Mouse (Mus musculus) midbrain, embryonic 15.5 days (tissue): ENCODE measurements around the gene Vmn1r180. TPM values are rescaled to one million over a fixed set of nuclear protein-coding genes. Genes with fewer than 3 reads are reported as not detected.
"Not testable (repeated sequence)": the region's sequence is repeated elsewhere in the genome, so short reads cannot be mapped to it uniquely, and the experiment has no call there.

Experiments used
- ATAC-seq: fragments of 200-750 bp; cut with Nextera tagmentation; replicated peaks from 2 replicates; pipeline ENCODE4 v1.8.0; 2017; ENCODE audit warnings: moderate TSS enrichment
- H3K27ac ChIP-seq: fragments of 300-500 bp; sonication (generic); 2 replicates; pipeline ENCODE4 v1.5.1; 2015; ENCODE audit warnings: mild to moderate bottlenecking, inconsistent platforms
- H3K27me3 ChIP-seq: fragments of 300-500 bp; sonication (generic); replicated peaks from 2 replicates; pipeline ENCODE4 v1.6.1; 2015; ENCODE audit warnings: inconsistent platforms
- H3K36me3 ChIP-seq: fragments of 300-500 bp; sonication (generic); replicated peaks from 2 replicates; pipeline ENCODE4 v1.6.1; 2015; ENCODE audit warnings: inconsistent platforms
- H3K4me1 ChIP-seq: fragments of 300-500 bp; sonication (generic); 2 replicates; pipeline ENCODE4 v1.6.1; 2015; ENCODE audit warnings: inconsistent platforms
- H3K4me2 ChIP-seq: fragments of 300-500 bp; sonication (generic); 2 replicates; pipeline ENCODE4 v1.6.1; 2015; ENCODE audit warnings: inconsistent platforms, mild to moderate bottlenecking, moderate library complexity
- H3K4me3 ChIP-seq: fragments of 300-500 bp; sonication (generic); 2 replicates; pipeline ENCODE4 v1.5.1; 2015; ENCODE audit warnings: mild to moderate bottlenecking, inconsistent platforms
- H3K9ac ChIP-seq: fragments of 300-500 bp; sonication (generic); 2 replicates; pipeline ENCODE4 v1.6.1; 2015; ENCODE audit warnings: mild to moderate bottlenecking, inconsistent platforms
- H3K9me3 ChIP-seq: fragments of 300-500 bp; sonication (generic); 2 replicates; pipeline ENCODE4 v1.6.1; 2016; ENCODE audit warnings: inconsistent platforms
- WGBS: fragments of 180-500 bp; shearing (Covaris S2); methylation state at CpG from one replicate; pipeline ENCODE4 v1.1.7; 2015; ENCODE audit warnings: mixed read lengths; 5-methylcytosine and 5-hydroxymethylcytosine counted together
- polyA plus RNA-seq: library from polyadenylated mRNA; unstranded; fragments of >200 nt; fragmentation: Nextera tagmentation; extraction: Ambion mirVana; gene quantifications from 2 replicates; pipeline ENCODE4 v1.2.1, GENCODE M21; 2015

Vmn1r180 gene
- not detected in 2 replicates for polyA plus RNA-seq

DNA sequence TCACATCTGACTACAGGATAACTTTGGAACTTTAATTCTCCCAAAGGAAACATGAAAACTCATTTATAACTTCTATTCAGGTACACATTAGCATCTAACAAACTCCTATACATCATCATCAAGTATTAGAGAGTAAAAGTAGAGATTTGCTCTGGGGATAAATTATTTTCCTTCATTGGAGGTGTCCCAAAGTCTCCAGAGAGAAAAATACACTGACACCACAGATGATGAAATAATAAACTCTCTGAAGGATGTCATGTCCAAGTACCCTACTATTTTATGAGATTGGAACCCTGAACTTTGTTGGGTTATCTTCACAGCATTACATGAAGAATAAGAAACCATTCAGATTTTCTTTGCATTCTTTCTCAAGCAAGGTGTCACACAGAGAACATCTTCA, at the start of gene Vmn1r180:
Gene Vmn1r180 (plus strand): TSS at position 301 of the 400 bp plus-strand sequence.
- H3K9ac ChIP-seq: no peak within 1 kb of the TSS
- 0 out of 2 replicates have a peak, but pooled peaks cover 2% of the 10 kb centered on the region for H3K9me3 ChIP-seq
- no peaks in the 10 kb centered on the region for H3K27me3 ChIP-seq
- H3K36me3 ChIP-seq: no peaks in the 10 kb centered on the region
- no peak within 1 kb of the TSS for H3K4me2 ChIP-seq
- no peak within 1 kb of the TSS for H3K27ac ChIP-seq
- no peak within 1 kb of the TSS for H3K4me3 ChIP-seq
- H3K4me1 ChIP-seq: no peaks in the 10 kb centered on the region
- ATAC-seq: no peak

DNA sequence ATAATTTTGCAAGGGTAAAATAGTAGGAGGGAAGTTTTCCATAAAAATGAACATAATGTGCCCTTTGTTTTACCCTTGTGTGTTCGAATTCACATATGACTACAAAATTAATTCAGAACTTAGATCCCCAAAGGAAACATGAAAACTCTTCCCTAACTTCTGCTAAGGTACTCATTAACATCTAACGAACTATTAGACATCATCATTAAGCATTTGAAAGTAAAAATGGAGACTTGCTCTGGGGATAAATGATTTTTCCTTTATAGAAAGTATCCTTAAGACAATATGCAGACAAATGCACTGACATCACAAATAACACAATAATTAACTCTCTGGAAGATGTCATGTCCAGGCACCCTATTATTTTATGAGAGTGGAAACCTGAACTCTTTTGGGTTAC, 23.8 kb upstream of the Vmn1r180 start, which contains the start of gene Vmn1r179:
Gene Vmn1r179 (plus strand): TSS at position 301 of the 400 bp plus-strand sequence.
- H3K27ac ChIP-seq: no peak within 1 kb of the TSS
- no peak within 1 kb of the TSS for H3K9ac ChIP-seq
- ATAC-seq: no peak
- no peak within 1 kb of the TSS for H3K4me3 ChIP-seq
- H3K4me1 ChIP-seq: no peaks in the 10 kb centered on the region
- no peak within 1 kb of the TSS for H3K4me2 ChIP-seq
- H3K27me3 ChIP-seq: no peaks in the 10 kb centered on the region
- H3K9me3 ChIP-seq: peaks cover 19% of the 10 kb centered on the region
- no peaks in the 10 kb centered on the region for H3K36me3 ChIP-seq
- WGBS: 54% methylated on average over 2 of the region's 2 CpGs

DNA sequence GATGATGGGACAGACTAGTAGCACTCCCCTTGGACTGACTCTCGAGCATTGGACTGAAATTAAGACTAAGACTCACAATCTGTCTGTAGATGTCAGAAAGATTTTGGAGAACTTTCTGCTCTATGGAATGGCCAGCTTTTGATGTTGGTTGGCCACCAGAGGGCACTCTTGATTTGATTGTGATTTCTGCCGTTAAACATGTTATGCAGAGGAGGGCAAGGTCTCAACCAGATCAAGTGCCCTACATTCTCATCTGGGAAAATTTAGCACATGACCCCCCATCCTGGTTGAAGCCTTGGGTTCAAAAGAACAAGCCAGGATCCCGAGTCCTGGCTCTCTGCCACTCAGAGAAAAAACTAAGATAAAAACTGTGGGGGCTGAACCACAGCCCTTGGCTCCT, 17.6 kb downstream of the Vmn1r180 start:
- H3K9me3 ChIP-seq: peaks cover 20% of the 10 kb centered on the region
- not testable (repeated sequence) for H3K9ac ChIP-seq, H3K27me3 ChIP-seq, ATAC-seq, H3K4me2 ChIP-seq, H3K4me1 ChIP-seq, H3K27ac ChIP-seq, H3K36me3 ChIP-seq, H3K4me3 ChIP-seq
- whole genome bisulfite sequencing: 46% methylated on average over 3 of the region's 3 CpGs

DNA sequence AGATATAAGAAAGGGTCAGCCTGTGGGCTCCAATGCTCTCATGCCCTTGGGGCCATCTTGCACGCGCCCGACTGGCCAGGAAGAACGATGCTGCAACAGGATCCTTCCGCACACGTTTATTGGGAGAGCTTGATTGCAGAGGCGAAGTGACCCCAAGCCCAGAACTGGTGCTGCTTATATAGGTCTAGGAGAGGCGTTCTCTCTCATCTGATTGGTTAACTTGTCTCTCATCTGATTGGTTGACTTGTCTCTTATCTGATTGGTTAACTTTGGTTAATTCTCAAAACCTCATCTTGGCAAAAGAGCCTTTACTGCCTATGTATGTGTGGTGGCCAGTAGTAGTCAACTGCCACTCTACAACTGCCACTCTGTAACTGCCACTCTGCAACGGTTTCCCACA, 23.9 kb downstream of the Vmn1r180 start, which contains the start of gene Vmn1r181:
Gene Vmn1r181 (plus strand): TSS at position 301 of the 400 bp plus-strand sequence.
- H3K9ac ChIP-seq: not testable (repeated sequence)
- 88% methylated on average over 9 of the region's 9 CpGs for WGBS

DNA sequence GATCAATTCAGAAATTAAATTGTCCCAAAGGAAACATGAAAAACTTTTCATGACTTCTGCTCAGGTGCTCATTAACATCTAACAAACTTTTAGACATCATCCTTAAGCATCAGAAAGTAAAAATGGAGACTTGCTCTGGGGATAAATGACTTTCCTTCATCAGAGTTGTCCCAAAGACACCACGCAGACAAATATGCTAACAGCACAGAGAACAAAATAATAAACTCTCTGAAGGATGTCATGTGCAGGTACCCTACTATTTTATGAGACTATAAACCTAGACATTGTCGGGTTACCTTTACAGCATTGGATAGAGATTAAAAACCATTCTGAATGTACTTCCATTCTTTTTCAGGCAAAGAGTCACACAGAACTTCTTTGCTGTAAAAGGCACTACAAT, 51.0 kb downstream of the Vmn1r180 start, which contains the start of gene V1rd19:
Gene V1rd19 (plus strand): TSS at position 301 of the 400 bp plus-strand sequence.
- no peaks in the 10 kb centered on the region for H3K4me1 ChIP-seq
- H3K27ac ChIP-seq: no peak within 1 kb of the TSS
- WGBS: 67% methylated on average over 2 of the region's 2 CpGs
- no peak for ATAC-seq
- H3K9ac ChIP-seq: no peak within 1 kb of the TSS
- no peak within 1 kb of the TSS for H3K4me2 ChIP-seq
- peaks cover 11% of the 10 kb centered on the region; the same call in 1 of the 2 replicates for H3K9me3 ChIP-seq
- no peaks in the 10 kb centered on the region for H3K27me3 ChIP-seq
- H3K36me3 ChIP-seq: no peaks in the 10 kb centered on the region
- H3K4me3 ChIP-seq: no peak within 1 kb of the TSS

More for the DNA sequence above, 23.9 kb downstream of the Vmn1r180 start, which contains the start of gene Vmn1r181:
- H3K4me1 ChIP-seq, H3K27me3 ChIP-seq, H3K4me3 ChIP-seq, H3K27ac ChIP-seq, H3K36me3 ChIP-seq, ATAC-seq, H3K4me2 ChIP-seq: not testable (repeated sequence)
- H3K9me3 ChIP-seq: peaks cover 34% of the 10 kb centered on the region

Other genes with a start within 250 kb of the Vmn1r180 start
- not detected in 2 replicates for gene Vmn1r173, start 249.9 kb upstream of the Vmn1r180 start, polyA plus RNA-seq
- gene Vmn1r174, start 198.4 kb upstream of the Vmn1r180 start, polyA plus RNA-seq: not detected in 2 replicates
- gene Vmn1r175, start 140.0 kb upstream of the Vmn1r180 start, polyA plus RNA-seq: not detected in 2 replicates
- gene Vmn1r176, start 113.3 kb upstream of the Vmn1r180 start, polyA plus RNA-seq: not detected in 2 replicates
- not detected in 2 replicates for gene Vmn1r177, start 84.2 kb upstream of the Vmn1r180 start, polyA plus RNA-seq
- gene Vmn1r178, start 58.6 kb upstream of the Vmn1r180 start, polyA plus RNA-seq: not detected in 2 replicates
- not detected in 2 replicates for gene Vmn1r179, start 23.7 kb upstream of the Vmn1r180 start, polyA plus RNA-seq
- not detected in 2 replicates for gene Vmn1r181, start 24.0 kb downstream of the Vmn1r180 start, polyA plus RNA-seq
- not detected in 2 replicates for gene V1rd19, start 51.1 kb downstream of the Vmn1r180 start, polyA plus RNA-seq
- 0.01 TPM in 1 of 2 replicates, not detected in the other for gene Vmn1r183, start 102.6 kb downstream of the Vmn1r180 start, polyA plus RNA-seq
- gene Zfp180, start 131.3 kb downstream of the Vmn1r180 start, polyA plus RNA-seq: 40.1 and 44.1 TPM in 2 replicates
- gene Zfp112, start 161.7 kb downstream of the Vmn1r180 start, polyA plus RNA-seq: 11.3 TPM in 2 replicates
- gene Zfp235, start 183.5 kb downstream of the Vmn1r180 start, polyA plus RNA-seq: 26.1 and 26.3 TPM in 2 replicates
- gene Zfp114, start 224.4 kb downstream of the Vmn1r180 start, polyA plus RNA-seq: 5.6 and 5.7 TPM in 2 replicates